Mouse (Mus musculus) limb, embryonic 11.5 days (tissue): ENCODE measurements at regions not wholly inside any gene's neighbourhood (a gene's known extent, or its start where the extent isn't known, plus 50 kb on each side); places are given as distances from the start of the nearest gene placed in this dataset.

Source experiments
- ATAC-seq: fragments of 200-750 bp; cut with Nextera tagmentation; 2 replicates; pipeline ENCODE4 v1.8.0; 2017; ENCODE audit warnings: low read depth; ENCODE audit not compliant: insufficient number of reproducible peaks, low FRiP score, low TSS enrichment
- DNase-seq: peaks from one replicate; pipeline ENCODE4 v3.0.0-alpha.2; 2015; ENCODE audit warnings: low spot score
- H3K27ac ChIP-seq: fragments of 300-500 bp; sonication (generic); replicated peaks from 2 replicates; pipeline ENCODE4 v1.5.1; 2014; ENCODE audit warnings: low read depth, mild to moderate bottlenecking, low read length
- H3K27me3 ChIP-seq: fragments of 300-500 bp; sonication (generic); 2 replicates; pipeline ENCODE4 v1.6.1; 2014; ENCODE audit warnings: mild to moderate bottlenecking, low read length, mixed read lengths; ENCODE audit not compliant: control insufficient read depth, insufficient read depth
- H3K36me3 ChIP-seq: fragments of 300-500 bp; sonication (generic); 2 replicates; pipeline ENCODE4 v1.6.1; 2014; ENCODE audit warnings: mild to moderate bottlenecking, low read length, moderate library complexity, mixed read lengths; ENCODE audit not compliant: control insufficient read depth, insufficient read depth
- H3K4me1 ChIP-seq: fragments of 300-500 bp; sonication (generic); 2 replicates; pipeline ENCODE4 v1.6.1; 2014; ENCODE audit warnings: low read length, mixed read lengths; ENCODE audit not compliant: control insufficient read depth, insufficient read depth
- H3K4me2 ChIP-seq: fragments of 300-500 bp; sonication (generic); 2 replicates; pipeline ENCODE4 v1.6.1; 2014; ENCODE audit warnings: low read depth, mild to moderate bottlenecking, moderate library complexity; ENCODE audit not compliant: severe bottlenecking
- H3K4me3 ChIP-seq: fragments of 300-500 bp; sonication (generic); 2 replicates; pipeline ENCODE4 v1.5.1; 2014; ENCODE audit warnings: low read depth, low read length
- H3K9ac ChIP-seq: fragments of 300-500 bp; sonication (generic); 2 replicates; pipeline ENCODE4 v1.6.1; 2014; ENCODE audit warnings: mild to moderate bottlenecking, low read length
- H3K9me3 ChIP-seq: fragments of 300-500 bp; sonication (generic); 2 replicates; pipeline ENCODE4 v1.6.1; 2016; ENCODE audit warnings: low read length; ENCODE audit not compliant: control insufficient read depth
- WGBS: fragments of 180-500 bp; shearing (Covaris S2); extraction: QIAGEN DNeasy Blood & Tissue Kit; methylation state at CpG from one replicate; pipeline ENCODE4 v1.1.7; 2014; 5-methylcytosine and 5-hydroxymethylcytosine counted together

- 88% methylated on average over 8 of the region's 8 CpGs for WGBS
- no peak overlapping the region for H3K4me3 ChIP-seq
- H3K27ac ChIP-seq = no peak overlapping the region
- H3K4me1 ChIP-seq = no peaks in the 10 kb centered on the region
- DNase-seq (no peak), ATAC-seq (no peak)
- H3K36me3 ChIP-seq = no peaks in the 10 kb centered on the region
- H3K4me2 ChIP-seq = no peak overlapping the region
- no peak overlapping the region for H3K9ac ChIP-seq
- H3K27me3 ChIP-seq = no peaks in the 10 kb centered on the region
- no peaks in the 10 kb centered on the region for H3K9me3 ChIP-seq
Measured at GRCm38 (mm10) chr2:131663199-131663809, 101.2 kb upstream of the Adra1d start.

- ATAC-seq (no peak), DNase-seq (no peak)
- H3K27ac ChIP-seq = no peak overlapping the region
- no peaks in the 10 kb centered on the region for H3K4me1 ChIP-seq
- H3K9me3 ChIP-seq = no peaks in the 10 kb centered on the region
- H3K36me3 ChIP-seq = no peaks in the 10 kb centered on the region
- no peak overlapping the region for H3K9ac ChIP-seq
- no peak overlapping the region for H3K4me3 ChIP-seq
- WGBS = 79% methylated on average over 5 of the region's 5 CpGs
- no peaks in the 10 kb centered on the region for H3K27me3 ChIP-seq
- H3K4me2 ChIP-seq = no peak overlapping the region
Measured at GRCm38 (mm10) chr2:131652197-131652596, 90.1 kb upstream of the Adra1d start.

- no peaks in the 10 kb centered on the region for H3K9me3 ChIP-seq
- H3K4me3 ChIP-seq = no peak overlapping the region
- DNase-seq (no peak), ATAC-seq (no peak)
- no peaks in the 10 kb centered on the region for H3K36me3 ChIP-seq
- H3K9ac ChIP-seq = no peak overlapping the region
- H3K4me2 ChIP-seq = no peak overlapping the region
- H3K27ac ChIP-seq = no peak overlapping the region
- H3K4me1 ChIP-seq = no peaks in the 10 kb centered on the region
- 79% methylated on average over 9 of the region's 9 CpGs for WGBS
- H3K27me3 ChIP-seq = no peaks in the 10 kb centered on the region
Measured at GRCm38 (mm10) chr2:131650611-131651153, 88.6 kb upstream of the Adra1d start.

GRCm38 (mm10) chr2:131644166-131644858, 82.2 kb upstream of the Adra1d start:
- Histone ChIP-seq H3K4me2 (no peak overlapping the region), H3K27me3 (no peaks in the 10 kb centered on the region), H3K9ac (no peak overlapping the region), H3K27ac (no peak overlapping the region), H3K4me1 (no peaks in the 10 kb centered on the region), H3K9me3 (no peaks in the 10 kb centered on the region), H3K4me3 (no peak overlapping the region), H3K36me3 (no peaks in the 10 kb centered on the region)
- DNase-seq (no peak), ATAC-seq (no peak)
- WGBS = 75% methylated on average over 2 of the region's 2 CpGs

- no peaks in the 10 kb centered on the region for H3K36me3 ChIP-seq
- ATAC-seq = no peak
- no peak overlapping the region for H3K9ac ChIP-seq
- no peak overlapping the region for H3K4me3 ChIP-seq
- H3K4me2 ChIP-seq = no peak overlapping the region
- WGBS = 70% methylated on average over 3 of the region's 3 CpGs
- no peak overlapping the region for H3K27ac ChIP-seq
- H3K4me1 ChIP-seq = 0 out of 2 replicates have a peak, but pooled peaks cover 2% of the 10 kb centered on the region
- no peaks in the 10 kb centered on the region for H3K9me3 ChIP-seq
- no peaks in the 10 kb centered on the region for H3K27me3 ChIP-seq
- DNase-seq = no peak
Measured at GRCm38 (mm10) chr2:131642456-131642855, 80.4 kb upstream of the Adra1d start.

- no peak for DNase-seq
- Histone ChIP-seq H3K4me2 (no peak overlapping the region), H3K9ac (no peak overlapping the region), H3K4me3 (no peak overlapping the region), H3K9me3 (no peaks in the 10 kb centered on the region), H3K36me3 (no peaks in the 10 kb centered on the region), H3K4me1 (0 out of 2 replicates have a peak, but pooled peaks cover 2% of the 10 kb centered on the region), H3K27ac (no peak overlapping the region), H3K27me3 (no peaks in the 10 kb centered on the region)
- no peak for ATAC-seq
- WGBS = 65% methylated on average over 3 of the region's 3 CpGs
Measured at GRCm38 (mm10) chr2:131638996-131639605, 77.0 kb upstream of the Adra1d start.

GRCm38 (mm10) chr2:131635791-131636190, 73.7 kb upstream of the Adra1d start:
- Histone ChIP-seq H3K9ac (no peak overlapping the region), H3K4me1 (0 out of 2 replicates have a peak, but pooled peaks cover 2% of the 10 kb centered on the region), H3K4me2 (no peak overlapping the region), H3K27ac (no peak overlapping the region), H3K9me3 (no peaks in the 10 kb centered on the region), H3K36me3 (no peaks in the 10 kb centered on the region), H3K27me3 (no peaks in the 10 kb centered on the region), H3K4me3 (no peak overlapping the region)
- DNase-seq = no peak
- no peak for ATAC-seq
- 64% methylated on average over 2 of the region's 2 CpGs for WGBS

- 74% methylated on average over 4 of the region's 4 CpGs for WGBS
Measured at GRCm38 (mm10) chr2:131617916-131618315, 55.8 kb upstream of the Adra1d start.

More at GRCm38 (mm10) chr2:131617916-131618315, 55.8 kb upstream of the Adra1d start:
- Histone ChIP-seq H3K27ac (no peak overlapping the region), H3K27me3 (no peaks in the 10 kb centered on the region), H3K4me2 (no peak overlapping the region), H3K9ac (no peak overlapping the region), H3K4me3 (no peak overlapping the region), H3K9me3 (no peaks in the 10 kb centered on the region), H3K4me1 (no peaks in the 10 kb centered on the region), H3K36me3 (no peaks in the 10 kb centered on the region)
- DNase-seq = no peak
- ATAC-seq = no peak
